Mouse (Mus musculus) thymus, postnatal 36 days (tissue): ENCODE data around the gene Arfrp1.

ENCODE experiments used
- DNase-seq, 2 experiments: peaks; one replicate each; pipeline ENCODE4 v3.0.0; 2022; ENCODE audit warnings: mixed read lengths in 2 of 2

Gene Arfrp1

DNA sequence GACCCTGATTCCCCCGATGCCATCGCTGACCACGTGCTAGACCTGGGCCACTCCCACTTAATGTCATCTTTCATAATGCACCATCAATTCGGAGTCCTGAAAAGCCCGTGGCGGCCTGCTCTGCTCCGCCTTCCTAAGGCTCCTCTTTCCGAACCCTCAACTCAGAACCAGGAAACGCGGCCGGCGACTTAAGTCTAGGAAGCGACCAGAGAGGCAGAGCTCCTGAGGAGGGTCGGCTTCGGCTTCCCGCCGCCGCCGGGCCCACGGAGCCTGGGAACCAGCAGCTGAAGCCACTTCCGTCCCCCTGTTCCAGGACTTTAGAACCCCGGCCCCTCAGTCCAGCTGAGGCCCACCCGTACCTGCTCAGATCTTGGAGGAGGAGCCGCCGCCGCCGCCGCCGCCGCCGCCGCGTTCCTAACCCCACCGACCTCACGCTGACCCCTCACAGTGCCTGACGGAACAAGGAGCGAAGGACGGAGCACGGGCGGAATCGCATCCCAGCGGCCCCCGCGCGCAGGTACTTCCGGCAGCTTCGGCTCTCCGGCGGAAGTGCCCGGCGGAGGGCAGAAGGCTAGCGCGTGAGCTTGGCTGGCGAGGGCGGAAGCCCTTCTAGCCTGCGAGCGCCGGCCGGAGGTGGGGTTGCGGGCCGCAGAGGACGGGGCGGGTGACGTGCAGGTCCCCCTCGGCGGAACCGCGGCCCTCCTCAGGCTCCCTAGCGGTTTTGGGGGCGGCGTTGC is at the start of gene Arfrp1, which contains the start of gene Zgpat:
TSS of gene Arfrp1 (minus strand) at position 545 of the 737 bp plus-strand sequence.
TSS of gene Zgpat (plus strand) at position 69 of the 737 bp plus-strand sequence.
- peak; percentile 85 to 86 for DNase-seq

DNA sequence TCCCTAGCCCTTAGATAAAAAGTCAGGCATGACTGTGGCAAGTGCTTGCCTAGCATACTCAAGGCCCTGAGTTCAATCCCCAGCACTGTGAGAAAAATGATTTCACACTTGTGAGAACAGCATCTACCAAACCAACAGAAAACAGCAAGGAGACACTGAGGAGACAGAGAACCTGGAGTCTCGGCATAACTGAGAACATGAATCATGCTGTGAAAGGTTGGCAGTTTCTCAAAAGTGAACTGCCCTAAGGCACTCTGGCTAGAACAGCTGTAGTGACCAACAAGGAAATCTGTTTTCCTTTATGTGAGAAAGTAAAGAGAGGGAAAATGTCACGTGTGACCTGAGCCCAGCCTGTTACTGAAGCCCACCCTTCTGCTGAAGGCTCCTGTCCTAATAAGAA is 47.9 kb upstream of the Arfrp1 start:
- no peak for DNase-seq

DNA sequence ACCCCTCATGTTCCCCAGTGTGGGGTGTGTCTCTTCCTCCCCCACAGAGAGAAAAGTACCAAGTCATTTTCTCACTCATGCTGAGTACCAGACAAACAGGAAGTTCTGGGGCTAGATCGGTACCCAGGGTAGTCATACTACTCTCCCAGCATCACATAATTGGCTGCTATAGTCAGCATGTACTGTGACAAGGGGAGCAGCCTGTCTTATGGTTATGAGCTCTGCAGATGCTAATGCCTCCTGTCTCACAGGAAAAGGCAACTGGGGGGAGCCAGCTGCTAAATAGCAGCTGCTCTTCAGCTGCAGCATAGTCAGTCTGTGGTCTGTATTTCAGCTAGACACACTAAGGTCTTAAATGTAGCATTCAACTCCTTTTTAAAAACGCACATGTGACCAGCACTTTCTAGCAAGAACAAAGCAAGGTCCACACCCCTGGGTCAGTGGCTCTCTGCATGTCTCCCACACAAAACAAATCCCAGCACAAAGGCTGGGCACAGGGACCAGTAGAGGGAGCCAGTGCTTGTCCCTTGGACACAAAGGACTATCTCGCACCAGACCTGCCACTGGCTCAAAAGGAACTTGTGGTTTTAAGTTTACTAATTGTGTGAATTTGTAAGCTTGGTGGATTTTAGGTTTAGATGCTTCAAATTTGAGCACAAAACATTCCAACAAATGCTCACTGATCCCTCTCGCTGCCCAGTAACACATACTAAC is 45.7 kb upstream of the Arfrp1 start:
- peak; percentile 30 to 34 for DNase-seq

DNA sequence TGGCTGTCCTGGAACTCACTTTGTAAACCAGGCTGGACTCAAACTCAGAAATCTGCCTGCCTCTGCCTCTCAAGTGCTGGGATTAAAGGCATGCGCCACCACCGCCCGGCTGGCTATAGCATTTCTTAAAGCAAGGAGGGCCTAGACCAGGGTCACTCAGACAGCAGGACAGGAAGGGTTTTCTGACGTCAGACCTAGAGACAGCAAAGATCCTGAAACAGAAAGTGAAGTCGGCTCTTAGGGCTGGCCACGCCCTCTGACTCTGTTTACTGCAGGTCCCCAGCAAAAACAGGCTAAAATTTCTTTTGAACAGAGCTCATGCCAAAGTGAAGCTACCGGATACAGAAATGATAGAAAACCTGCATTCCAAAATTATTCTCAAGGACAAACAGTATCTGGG is 44.4 kb upstream of the Arfrp1 start:
- DNase-seq, result no peak

DNA sequence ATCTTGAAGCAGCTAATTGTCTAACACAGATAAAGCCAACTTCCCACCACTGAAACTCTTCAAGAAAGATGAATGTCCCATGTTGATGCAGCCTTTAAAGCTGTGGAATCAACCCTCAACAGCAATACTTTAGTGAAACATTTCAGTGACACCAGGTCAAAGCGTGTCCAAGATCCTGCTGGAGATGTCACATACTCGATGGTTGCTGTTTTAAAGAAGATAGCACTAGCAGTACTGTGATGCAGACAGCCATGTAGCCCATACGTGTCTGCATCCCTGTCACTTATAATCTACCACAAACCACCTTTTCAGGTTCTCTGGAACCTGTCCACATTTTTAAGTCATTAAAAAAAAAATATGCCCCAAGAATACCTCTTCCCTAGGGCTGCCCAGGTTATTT is 38.5 kb upstream of the Arfrp1 start:
- DNase-seq, result no peak

DNA sequence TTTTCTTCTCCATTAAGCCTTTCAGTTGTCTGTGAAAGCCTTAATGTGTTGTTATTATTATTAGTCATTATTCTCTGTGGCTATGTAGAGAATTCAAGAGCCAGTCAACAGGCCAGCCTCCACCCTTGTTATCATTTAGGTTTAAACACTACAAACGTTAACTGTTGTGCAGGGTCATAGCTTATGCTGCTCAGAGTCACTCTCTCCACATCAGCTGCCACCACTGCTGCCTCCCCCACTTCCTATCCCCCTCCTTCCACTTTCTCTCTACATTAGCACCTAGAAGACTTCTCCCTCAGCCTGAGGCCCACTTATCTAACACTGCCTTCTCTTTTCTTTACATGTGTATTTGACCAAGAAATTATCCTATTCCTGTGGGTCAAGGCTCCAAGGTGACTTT is 36.3 kb upstream of the Arfrp1 start:
- DNase-seq, result no peak

DNA sequence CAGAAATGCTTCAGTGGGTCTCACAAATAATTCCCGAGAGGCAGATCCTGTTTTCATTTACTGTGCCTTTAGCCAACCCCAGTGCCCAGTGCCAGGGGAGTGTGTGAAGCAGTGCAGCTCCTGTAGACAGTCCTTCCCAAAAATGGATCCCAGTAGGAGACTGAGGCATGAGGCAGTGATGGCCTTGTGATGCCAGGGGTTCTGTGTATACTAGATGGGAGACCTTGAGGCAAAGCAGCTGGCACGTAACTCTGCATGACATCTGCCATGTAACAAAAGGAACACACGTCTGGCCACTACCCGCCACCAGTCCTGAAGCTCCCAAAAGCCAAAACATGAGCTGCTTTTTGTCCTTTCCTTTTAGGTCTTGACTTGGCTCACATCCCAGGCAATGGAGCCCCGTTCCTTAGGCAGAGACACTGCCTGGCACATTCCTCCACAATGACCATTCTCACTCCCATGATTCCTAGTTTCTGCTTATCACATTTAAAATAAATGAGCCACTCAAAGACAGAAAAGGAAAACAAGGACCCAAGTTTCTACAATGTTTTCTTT is 32.1 kb upstream of the Arfrp1 start:
- no peak for DNase-seq

DNA sequence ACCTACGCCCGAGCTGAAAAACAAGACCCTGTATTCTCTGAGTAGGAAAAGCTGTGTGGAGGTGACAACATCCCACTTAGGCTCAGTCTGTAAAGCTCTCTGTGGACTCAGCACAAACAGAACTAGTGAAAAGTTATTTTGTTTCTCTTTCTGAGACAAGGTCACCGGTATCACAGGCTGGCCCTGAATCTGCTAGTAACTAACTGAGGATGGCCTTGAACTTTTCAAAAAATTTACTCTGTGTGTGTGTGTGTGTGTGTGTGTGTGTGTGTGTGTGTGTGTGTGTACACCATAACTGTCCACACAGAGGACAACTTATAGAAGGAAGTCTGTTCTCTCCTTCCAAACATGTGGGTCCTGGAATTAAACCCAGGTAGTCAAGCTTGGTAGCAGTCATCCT is 28.9 kb upstream of the Arfrp1 start:
- no peak for DNase-seq

DNA sequence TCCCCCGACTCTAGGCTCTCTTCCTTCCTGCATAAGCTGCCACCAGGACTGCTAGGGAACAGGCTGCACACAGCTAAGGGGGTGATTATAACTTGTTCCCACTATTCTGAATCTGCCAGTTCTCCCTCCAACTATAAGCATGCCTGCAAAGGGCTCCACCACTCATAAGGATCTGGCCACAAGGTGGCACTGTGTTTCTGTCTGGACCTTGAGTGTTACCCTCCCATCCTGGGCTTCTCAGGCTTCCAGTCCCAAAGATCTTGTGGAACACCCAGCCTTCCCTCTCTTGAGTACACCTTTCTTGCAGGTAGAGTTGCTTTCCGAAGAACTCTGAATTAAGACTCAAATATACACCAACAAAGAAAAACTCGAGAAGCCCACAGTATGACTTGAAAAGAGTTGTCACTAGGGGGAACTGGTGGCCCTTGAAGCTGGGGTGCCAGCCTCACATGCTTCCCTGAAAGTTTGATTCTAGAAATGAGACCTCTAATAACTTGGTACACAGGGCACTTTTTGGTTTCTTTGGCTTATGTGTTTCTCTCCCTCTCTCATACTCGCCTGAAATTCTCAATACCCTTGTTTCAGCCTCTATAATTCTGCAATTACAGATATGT is 27.5 kb upstream of the Arfrp1 start:
- DNase-seq, result peak; percentile 71 to 77

DNA sequence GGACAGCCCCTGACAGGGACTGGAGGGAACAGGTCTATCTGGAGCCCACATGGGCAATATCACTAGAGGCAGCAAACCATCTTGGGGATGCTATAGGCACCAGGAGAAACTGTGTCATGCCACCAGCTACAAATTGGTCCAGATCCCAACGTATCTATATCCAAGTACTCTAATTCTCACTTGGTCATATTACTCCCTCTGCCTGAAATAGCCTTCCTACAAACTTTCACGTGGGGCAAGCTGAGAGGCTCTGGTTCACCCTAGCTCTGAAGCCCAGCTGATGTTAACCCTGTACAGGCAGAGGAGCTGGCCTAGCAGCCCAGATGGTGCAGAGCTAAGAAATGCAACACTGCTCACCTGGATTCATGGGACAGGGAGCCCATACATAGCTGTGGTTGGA is 26.3 kb upstream of the Arfrp1 start:
- no peak for DNase-seq

DNA sequence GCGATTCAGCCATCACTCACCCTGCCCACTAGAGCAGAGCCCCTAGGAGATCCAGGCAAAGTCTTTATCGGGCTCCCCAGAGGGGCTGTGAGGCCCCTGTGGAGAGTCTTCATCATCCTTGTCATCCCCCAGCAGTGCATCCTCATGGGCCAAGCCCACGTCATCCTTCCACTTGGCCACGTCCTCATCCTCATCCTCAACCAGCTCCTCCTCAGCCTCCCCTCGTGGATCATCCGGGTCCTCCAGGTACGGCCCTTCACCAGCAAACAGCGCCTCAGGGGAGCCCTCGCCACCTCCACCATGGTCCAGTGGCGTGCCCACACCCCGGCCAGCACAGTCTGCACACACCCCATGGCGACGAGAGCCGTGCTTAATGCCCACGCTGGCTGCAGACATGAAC is 25.8 kb upstream of the Arfrp1 start:
- DNase-seq, result no peak

DNA sequence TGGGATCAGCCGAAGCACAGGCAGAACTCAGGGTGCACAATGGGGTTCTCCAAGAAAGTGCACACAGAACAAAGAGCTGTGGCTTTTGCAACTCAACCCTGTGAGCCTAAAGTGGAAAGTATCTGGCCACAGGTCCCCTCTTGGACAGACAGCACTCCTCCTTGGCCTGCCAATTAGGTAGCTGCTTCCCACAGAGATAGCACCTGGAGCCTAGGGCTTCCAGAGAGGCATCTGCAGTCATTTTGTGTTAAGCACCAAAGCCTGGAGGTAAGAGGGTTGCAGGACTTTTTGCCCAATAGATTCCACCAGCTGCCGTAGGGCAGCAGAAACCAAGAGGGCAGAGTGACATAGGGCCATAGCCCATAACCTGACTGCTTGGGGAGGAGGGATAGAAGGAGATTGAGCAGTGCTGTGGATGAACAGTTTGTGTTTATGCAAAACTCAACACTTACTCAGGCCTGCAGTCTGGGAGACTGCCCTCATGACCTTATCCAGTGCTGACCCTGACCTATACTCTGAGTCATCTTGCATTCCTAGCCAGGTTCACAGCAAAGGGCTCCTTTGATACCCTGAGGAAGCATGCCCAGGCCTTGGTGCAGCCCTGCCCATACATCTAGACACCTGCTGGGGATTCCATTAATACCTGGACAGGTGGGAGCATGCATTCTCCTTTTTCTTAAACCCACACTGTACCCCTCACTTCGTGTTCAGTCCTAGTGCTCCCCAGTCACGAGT is 25.1 kb upstream of the Arfrp1 start:
- no peak for DNase-seq

DNA sequence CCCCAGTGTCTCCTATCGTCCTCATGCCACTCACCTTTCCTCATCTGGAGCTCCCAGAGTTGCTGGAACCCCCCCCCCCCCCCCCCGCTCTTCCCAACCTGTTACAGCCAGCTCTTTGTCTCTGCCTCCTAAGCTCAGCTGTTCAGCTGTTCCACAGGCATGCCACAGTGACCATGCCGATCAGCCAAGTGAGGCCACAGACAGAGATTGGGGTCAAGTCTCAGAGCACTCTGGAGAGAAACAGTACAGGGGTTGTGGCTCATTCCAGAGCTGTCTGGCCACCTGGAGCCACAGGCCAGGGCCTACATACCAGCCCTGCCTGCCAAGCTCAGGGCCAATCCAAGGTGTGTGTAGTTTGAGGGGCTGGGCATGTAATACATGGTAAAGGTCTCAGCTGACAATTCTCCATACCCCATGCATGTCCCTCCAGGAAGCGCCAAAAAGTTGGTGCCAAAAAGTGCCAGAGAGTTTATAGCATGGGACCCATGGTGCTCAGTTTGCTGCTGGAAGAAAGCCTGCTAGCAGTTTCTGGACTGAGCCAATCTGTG is 21.5 kb upstream of the Arfrp1 start:
- DNase-seq, result no peak

DNA sequence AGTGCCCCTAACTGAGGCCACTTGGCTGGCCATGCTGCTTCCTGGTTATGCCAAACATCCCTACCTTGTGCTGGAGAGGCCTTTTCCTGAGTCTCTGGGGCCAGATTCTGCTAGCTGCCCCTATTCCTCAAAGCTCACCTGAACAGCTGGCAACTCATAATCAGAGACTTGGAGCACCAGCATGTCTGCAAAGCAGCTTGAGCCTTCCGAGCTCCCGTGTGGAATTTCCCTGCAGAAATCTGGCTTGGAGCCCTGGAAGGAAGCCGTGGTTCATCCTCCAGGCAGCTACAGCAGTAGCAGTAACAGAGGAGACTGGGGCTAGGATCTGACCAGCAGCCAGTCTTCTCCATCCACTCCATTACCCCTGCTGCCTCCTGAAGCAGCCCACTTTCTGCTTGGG is 20.7 kb upstream of the Arfrp1 start:
- no peak for DNase-seq

DNA sequence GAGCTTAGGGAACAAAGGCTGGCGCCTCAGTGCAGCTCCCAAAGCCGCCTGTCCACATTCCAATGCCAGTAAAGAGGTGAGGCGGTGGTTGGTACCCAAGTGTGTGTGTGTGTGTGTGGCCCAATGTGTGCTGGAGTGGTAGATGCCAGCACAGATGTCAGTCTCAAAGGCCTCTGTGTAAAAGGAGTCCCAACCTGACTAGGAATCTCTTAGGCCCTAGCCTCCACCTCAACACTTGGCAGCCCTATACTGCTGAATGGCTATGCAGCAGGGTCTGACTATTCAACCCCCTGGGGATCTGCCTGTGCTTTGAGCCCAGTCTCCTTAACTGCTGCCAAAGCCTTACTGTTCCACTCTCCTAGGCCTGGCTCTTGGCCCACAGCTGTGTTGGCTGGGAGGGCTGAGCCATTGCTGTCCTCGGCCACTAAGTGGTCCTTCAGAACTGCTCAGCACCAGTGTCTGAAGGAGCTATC is 19.8 kb upstream of the Arfrp1 start:
- DNase-seq, result no peak

DNA sequence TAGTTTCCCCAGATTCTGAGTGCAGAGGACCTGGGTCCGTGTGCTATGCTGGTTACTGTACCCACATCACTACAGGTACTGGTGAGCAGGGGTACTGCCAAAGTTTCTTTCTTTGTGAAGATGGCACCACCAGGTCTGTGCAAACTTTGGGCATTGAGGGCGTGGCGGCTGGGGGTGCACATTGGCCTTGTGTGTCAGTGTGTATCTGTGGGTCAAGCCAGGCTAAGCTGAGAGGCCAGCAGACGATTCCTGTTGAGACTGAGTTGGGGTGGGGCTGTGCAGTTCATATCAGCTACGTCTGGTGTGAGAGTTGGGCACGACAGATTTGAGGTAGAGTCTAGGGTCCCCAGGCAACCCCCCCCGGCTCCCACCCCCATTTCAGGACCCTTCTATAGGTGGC is 19.3 kb upstream of the Arfrp1 start:
- no peak for DNase-seq

DNA sequence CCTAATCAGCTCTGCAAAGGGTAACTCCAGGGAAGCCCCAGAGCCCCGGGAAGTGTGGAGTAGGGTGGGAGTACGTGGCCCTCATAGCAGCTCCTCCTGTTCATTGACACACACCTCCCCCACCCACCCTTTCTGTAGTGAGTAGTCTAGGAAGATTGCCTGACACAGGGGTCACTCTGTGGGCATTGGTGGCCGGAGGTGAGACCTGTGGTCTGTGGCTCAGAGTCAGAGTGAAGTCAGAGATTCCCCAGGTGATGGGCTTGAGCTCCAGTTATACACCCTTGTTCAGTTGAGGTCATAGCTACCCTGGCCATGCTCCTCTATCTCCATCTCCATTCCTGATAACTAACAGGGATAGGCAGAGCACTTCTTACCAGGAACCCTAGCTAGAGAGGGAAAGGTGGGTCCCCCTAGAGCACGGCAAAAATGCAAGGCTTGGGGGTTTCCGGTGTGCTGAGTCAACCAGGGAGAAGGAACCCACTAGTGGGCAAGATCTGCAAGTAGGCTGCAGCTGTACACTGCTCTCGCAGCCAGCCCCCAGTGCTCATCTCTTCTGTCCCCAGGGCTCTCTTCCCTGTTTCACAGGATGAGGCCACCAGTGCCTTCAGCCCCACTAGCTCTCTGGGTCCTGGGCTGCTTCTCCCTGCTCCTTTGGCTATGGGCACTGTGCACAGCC is 16.6 kb upstream of the Arfrp1 start:
- no peak for DNase-seq

DNA sequence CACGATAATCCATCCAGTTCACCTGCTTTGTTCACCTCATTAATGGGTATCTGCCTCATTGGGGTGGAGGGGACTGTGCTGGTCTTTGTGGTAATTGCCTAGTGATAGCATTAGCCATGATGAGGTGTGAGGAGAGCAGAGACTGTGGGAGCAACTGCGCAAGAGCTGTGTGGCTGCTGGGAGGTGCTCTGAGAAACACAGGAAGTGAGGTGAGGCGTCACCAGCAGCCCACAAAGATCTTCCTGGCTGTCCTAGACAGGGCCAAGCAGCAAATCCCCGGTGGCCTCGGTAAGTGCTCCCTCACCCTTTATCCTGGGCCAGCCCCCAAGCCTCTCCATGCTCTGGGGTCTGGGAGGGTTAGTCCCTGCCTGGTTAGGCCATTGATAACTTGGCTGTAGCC is 15.9 kb upstream of the Arfrp1 start:
- DNase-seq, result peak; percentile 41 to 46

DNA sequence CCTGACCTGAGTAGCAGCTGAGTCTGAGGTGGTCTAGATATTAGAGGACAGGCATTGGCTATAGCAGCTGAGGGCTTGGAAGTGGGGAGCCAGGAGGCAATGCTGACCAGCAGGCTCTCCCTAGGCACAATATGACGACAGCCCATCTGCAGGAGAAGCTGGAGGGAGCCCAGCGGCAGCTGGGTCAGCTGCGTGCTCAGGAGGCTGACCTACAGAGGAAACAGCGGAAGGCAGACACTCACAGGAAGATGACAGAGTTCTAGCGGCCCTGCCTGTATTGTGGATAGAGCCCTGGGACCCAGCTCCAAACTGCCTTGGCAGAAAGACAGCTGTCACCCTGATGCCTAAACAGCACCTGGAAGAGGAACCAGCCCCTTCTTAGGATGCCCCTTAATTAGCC is 15.0 kb upstream of the Arfrp1 start:
- no peak for DNase-seq

DNA sequence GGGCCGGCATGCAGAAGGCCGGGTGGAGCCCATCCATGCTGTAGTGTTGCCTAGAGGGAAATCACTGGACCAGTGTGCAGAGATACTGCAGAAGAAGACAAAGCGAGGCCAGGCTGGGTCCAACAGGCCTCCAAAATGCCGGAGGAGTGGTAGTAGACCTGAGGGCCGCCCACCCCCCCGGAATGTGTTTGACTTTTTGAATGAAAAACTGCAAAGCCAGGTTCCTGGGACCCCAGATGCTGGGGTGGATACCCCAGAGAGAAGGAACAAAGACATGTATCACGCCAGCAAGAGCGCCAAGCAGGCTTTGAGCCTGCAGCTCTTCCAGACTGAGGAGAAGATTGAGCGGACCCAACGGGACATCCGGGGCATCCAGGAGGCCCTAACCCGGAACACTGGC is 14.6 kb upstream of the Arfrp1 start, which contains the start of gene Lime1:
TSS of gene Lime1 (plus strand) at position 301 of the 400 bp plus-strand sequence.
- DNase-seq, result no peak

DNA sequence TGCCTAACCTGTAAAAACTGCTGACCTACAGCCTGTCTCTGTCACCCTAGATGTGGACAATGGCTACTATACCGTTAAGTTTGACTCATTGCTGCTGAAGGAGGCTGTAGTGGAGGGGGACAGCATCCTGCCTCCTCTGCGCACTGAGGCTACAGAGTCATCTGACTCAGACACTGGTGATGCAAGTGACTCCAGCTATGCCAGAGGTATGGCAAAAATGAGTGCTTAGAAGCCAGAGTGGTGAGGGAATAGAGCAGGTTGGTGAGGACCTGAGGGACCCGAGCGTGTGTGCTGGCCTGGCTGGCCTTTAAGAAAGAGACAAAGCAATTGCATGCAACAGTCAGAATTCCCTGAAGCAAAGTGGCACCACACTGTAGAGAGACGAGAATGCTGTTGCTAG is 13.5 kb upstream of the Arfrp1 start:
- DNase-seq, result no peak

DNA sequence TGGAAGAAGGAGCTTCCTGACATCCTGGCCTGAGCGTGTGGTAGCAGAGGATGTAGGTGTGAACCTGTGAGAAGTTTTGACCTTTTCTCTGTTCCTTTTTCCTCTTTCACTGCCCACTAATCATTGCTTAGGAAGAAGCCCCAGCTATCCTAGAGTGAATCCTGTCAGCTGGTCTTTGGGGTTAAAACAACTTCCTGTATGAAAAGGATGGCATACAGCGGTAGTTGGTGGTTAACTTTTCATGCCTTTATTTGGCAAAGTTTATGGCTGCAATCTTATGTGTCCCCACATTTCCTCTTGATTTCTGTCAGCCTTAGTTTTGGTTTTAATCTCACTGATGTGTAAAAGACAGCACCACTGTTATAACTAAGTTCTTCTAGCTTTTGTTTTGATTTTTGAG is 12.0 kb upstream of the Arfrp1 start:
- no peak for DNase-seq
